Mouse (Mus musculus) MEL (cell line): ENCODE measurements around the gene Arl14. TPM values are rescaled to one million over a fixed set of nuclear protein-coding genes. Genes with fewer than 3 reads are reported as not detected.
"Not testable (repeated sequence)": the region's sequence is repeated elsewhere in the genome, so short reads cannot be mapped to it uniquely, and the experiment has no call there.

Experiments used
- DNase-seq: peaks from one replicate; pipeline ENCODE4 v3.0.0; 2011; ENCODE audit warnings: low read depth, low spot score
- H3K27ac ChIP-seq: 2 replicates; pipeline ENCODE4 v1.5.1; 2012; ENCODE audit warnings: low read depth, mild to moderate bottlenecking, control low read depth, low read length, moderate library complexity; ENCODE audit not compliant: control insufficient read depth
- H3K27me3 ChIP-seq, 2 experiments: fragments of 150-350 bp in 1 of 2; sonication (generic) in 1 of 2; 2 replicates each; pipeline ENCODE4 v1.6.1; 2012; ENCODE audit warnings: low read length in 2 of 2, mild to moderate bottlenecking in 2 of 2, improper control_type of control experiment in 1 of 2, moderate library complexity in 1 of 2; ENCODE audit not compliant: insufficient read depth in 2 of 2, control insufficient read depth in 1 of 2
- H3K36me3 ChIP-seq, 2 experiments: 2 replicates each; pipeline ENCODE4 v1.6.1; 2012 to 2014; ENCODE audit warnings: low read length in 2 of 2, improper control_type of control experiment in 1 of 2, inconsistent platforms in 1 of 2, mild to moderate bottlenecking in 1 of 2; ENCODE audit not compliant: insufficient read depth in 2 of 2, control insufficient read depth in 1 of 2
- H3K4me1 ChIP-seq, 2 experiments: fragments of 150-350 bp in 1 of 2; sonication (generic) in 1 of 2; 2 replicates each; pipeline ENCODE4 v1.6.1; 2012; ENCODE audit warnings: low read length in 2 of 2, improper control_type of control experiment in 1 of 2, mild to moderate bottlenecking in 1 of 2; ENCODE audit not compliant: insufficient read depth in 2 of 2, control insufficient read depth in 1 of 2
- H3K4me3 ChIP-seq, 2 experiments: fragments of 150-350 bp in 1 of 2; sonication (generic) in 1 of 2; 2 replicates each; pipeline ENCODE4 v1.5.1; 2012; ENCODE audit warnings: low read depth in 2 of 2, low read length in 2 of 2, mild to moderate bottlenecking in 2 of 2, moderate library complexity in 2 of 2, control low read depth in 1 of 2, improper control_type of control experiment in 1 of 2; ENCODE audit not compliant: control insufficient read depth in 1 of 2, insufficient read depth in 1 of 2
- H3K79me2 ChIP-seq: 2 replicates; pipeline ENCODE4 v1.6.1; 2012; ENCODE audit warnings: mild to moderate bottlenecking, low read length, moderate library complexity; ENCODE audit not compliant: control insufficient read depth, poor library complexity, insufficient read depth
- H3K9ac ChIP-seq: 2 replicates; pipeline ENCODE4 v1.6.1; 2012; ENCODE audit warnings: low read depth, mild to moderate bottlenecking, control low read depth, low read length, moderate library complexity; ENCODE audit not compliant: control insufficient read depth, poor library complexity, severe bottlenecking
- H3K9me3 ChIP-seq: fragments of 150-350 bp; sonication (generic); replicated peaks from 2 replicates; pipeline ENCODE4 v1.6.1; 2012; ENCODE audit warnings: mild to moderate bottlenecking, low read length, improper control_type of control experiment, moderate library complexity; ENCODE audit not compliant: insufficient read depth
- BHLHE40 ChIP-seq: IDR thresholded peaks from 2 replicates; pipeline ENCODE4 v1.6.1; 2012; ENCODE audit warnings: low read depth, mild to moderate bottlenecking, inconsistent platforms, low read length, improper control_type of control experiment, borderline replicate concordance
- CHD1 ChIP-seq: IDR thresholded peaks from 2 replicates; pipeline ENCODE4 v1.6.1; 2012; ENCODE audit warnings: low read depth, mild to moderate bottlenecking, inconsistent platforms, low read length, improper control_type of control experiment
- CTCF ChIP-seq, 3 experiments: IDR thresholded peaks in 2 of 3; conservative IDR thresholded peaks in 1 of 3; 2 replicates each; pipeline ENCODE4 v1.5.1; 2011 to 2012; ENCODE audit warnings: low read length in 3 of 3, low read depth in 2 of 3, mild to moderate bottlenecking in 2 of 3, improper control_type of control experiment in 1 of 3, inconsistent platforms in 1 of 3, mixed read lengths in 1 of 3, moderate library complexity in 1 of 3; ENCODE audit not compliant: control insufficient read depth in 1 of 3, insufficient read depth in 1 of 3, poor library complexity in 1 of 3, severe bottlenecking in 1 of 3
- E2F4 ChIP-seq: IDR thresholded peaks from 2 replicates; pipeline ENCODE4 v1.6.1; 2011; ENCODE audit warnings: low read depth, low read length, improper control_type of control experiment, borderline replicate concordance
- ETS1 ChIP-seq: IDR thresholded peaks from 2 replicates; pipeline ENCODE4 v1.6.1; 2012; ENCODE audit warnings: low read depth, mild to moderate bottlenecking, inconsistent platforms, low read length, improper control_type of control experiment, moderate library complexity
- GATA1 ChIP-seq: IDR thresholded peaks from 2 replicates; pipeline ENCODE4 v1.6.1; 2011; ENCODE audit warnings: low read depth, low read length, improper control_type of control experiment
- HCFC1 ChIP-seq: IDR thresholded peaks from 2 replicates; pipeline ENCODE4 v1.6.1; 2012; ENCODE audit warnings: low read depth, mild to moderate bottlenecking, inconsistent platforms, low read length, improper control_type of control experiment, moderate library complexity
- JUND ChIP-seq: IDR thresholded peaks from 2 replicates; pipeline ENCODE4 v1.6.1; 2011; ENCODE audit warnings: low read depth, mild to moderate bottlenecking, improper control_type of control experiment, low read length
- KAT2A ChIP-seq: conservative IDR thresholded peaks from 2 replicates; pipeline ENCODE4 v1.6.1; 2012; ENCODE audit warnings: low read depth, low read length, improper control_type of control experiment, inconsistent platforms
- MAFK ChIP-seq: IDR thresholded peaks from 2 replicates; pipeline ENCODE4 v1.6.1; 2011; ENCODE audit warnings: low read depth, mild to moderate bottlenecking, low read length, improper control_type of control experiment, borderline replicate concordance
- MEF2A ChIP-seq: IDR thresholded peaks from 2 replicates; pipeline ENCODE4 v1.6.1; 2014; ENCODE audit warnings: low read depth, mild to moderate bottlenecking, inconsistent platforms, low read length, improper control_type of control experiment; ENCODE audit not compliant: poor library complexity, insufficient replicate concordance, severe bottlenecking; ENCODE audit errors: extremely low read depth
- MXI1 ChIP-seq: IDR thresholded peaks from 2 replicates; pipeline ENCODE4 v1.6.1; 2011; ENCODE audit warnings: mild to moderate bottlenecking, low read depth, low read length, improper control_type of control experiment
- MYC ChIP-seq: IDR thresholded peaks from 2 replicates; pipeline ENCODE4 v1.6.1; 2011; ENCODE audit warnings: low read depth, mild to moderate bottlenecking, low read length, improper control_type of control experiment, moderate library complexity
- POLR2A ChIP-seq, 2 experiments: IDR thresholded peaks; 2 replicates each; pipeline ENCODE4 v1.6.1; 2011 to 2012; ENCODE audit warnings: low read length in 2 of 2, mild to moderate bottlenecking in 2 of 2, control low read depth in 1 of 2, improper control_type of control experiment in 1 of 2, low read depth in 1 of 2, moderate library complexity in 1 of 2; ENCODE audit not compliant: control insufficient read depth in 1 of 2, insufficient read depth in 1 of 2, poor library complexity in 1 of 2
- RCOR1 ChIP-seq: IDR thresholded peaks from 2 replicates; pipeline ENCODE4 v1.6.1; 2012; ENCODE audit warnings: low read depth, mild to moderate bottlenecking, inconsistent platforms, low read length, improper control_type of control experiment
- SMC3 ChIP-seq: IDR thresholded peaks from 2 replicates; pipeline ENCODE4 v1.6.1; 2011; ENCODE audit warnings: low read depth, low read length, improper control_type of control experiment
- TCF12 ChIP-seq: IDR thresholded peaks from 2 replicates; pipeline ENCODE4 v1.6.1; 2014; ENCODE audit warnings: low read depth, mild to moderate bottlenecking, inconsistent platforms, low read length, improper control_type of control experiment, moderate library complexity
- ZKSCAN1 ChIP-seq: IDR thresholded peaks from 2 replicates; pipeline ENCODE4 v1.6.1; 2012; ENCODE audit warnings: low read depth, mild to moderate bottlenecking, inconsistent platforms, low read length, improper control_type of control experiment, moderate library complexity
- ZMIZ1 ChIP-seq: IDR thresholded peaks from 2 replicates; pipeline ENCODE4 v1.6.1; 2012; ENCODE audit warnings: low read depth, mild to moderate bottlenecking, inconsistent platforms, low read length, improper control_type of control experiment, moderate library complexity
- polyA plus RNA-seq, 2 experiments: library from polyadenylated mRNA; stranded (reverse) in 1 of 2; unstranded in 1 of 2; fragments of >175 nt in 1 of 2; fragments of >200 nt in 1 of 2; gene quantifications; 2 replicates each; pipeline versions ENCODE4 v1.2.1 to v1.2.4; 2012; ENCODE audit warnings: low replicate concordance in 2 of 2, low read depth in 1 of 2; ENCODE audit not compliant: insufficient read length in 2 of 2, insufficient read depth in 1 of 2, missing spikeins in 1 of 2
- total RNA-seq: library from RNA; depleted of rRNA; stranded (reverse); fragments of 300-350 nt; gene quantifications from 2 replicates; pipeline ENCODE4 v1.2.3, GENCODE M21; 2012

The Arl14 gene
- total and polyA plus RNA-seq, 3 experiments = not detected

- H3K9ac ChIP-seq = no peak overlapping the region
- DNase-seq = no peak
- H3K27ac ChIP-seq = no peak overlapping the region
- H3K9me3 ChIP-seq = no peaks in the 10 kb centered on the region
- H3K4me3 ChIP-seq = no peak overlapping the region
- no peaks in the 10 kb centered on the region for H3K4me1 ChIP-seq
- no peaks in the 10 kb centered on the region for H3K36me3 ChIP-seq
- no peaks in the 10 kb centered on the region for H3K27me3 ChIP-seq
- TF ChIP-seq MXI1 (no peak), POLR2A (IDR thresholded peaks at IDR 0.05; ENCODE audit: control insufficient read depth in 1 of 2, insufficient read depth in 1 of 2, low read depth in 1 of 2, low read length in 2 of 2, poor library complexity in 1 of 2) (no peak), JUND (no peak), ZMIZ1 (no peak), TCF12 (no peak), CHD1 (no peak), BHLHE40 (no peak), MEF2A (no peak), CTCF (IDR thresholded peaks at IDR 0.05 in 2 of 3, conservative IDR thresholded peaks at IDR 0.05 in 1 of 3; ENCODE audit: control insufficient read depth in 1 of 3, insufficient read depth in 1 of 3, low read depth in 2 of 3, low read length in 3 of 3, poor library complexity in 1 of 3, severe bottlenecking in 1 of 3) (no peak), GATA1 (no peak), KAT2A (no peak), HCFC1 (no peak), E2F4 (no peak), MYC (no peak), SMC3 (no peak)
- H3K79me2 ChIP-seq = no peaks in the 10 kb centered on the region
Measured at GRCm38 (mm10) chr3:69231522-69232138, 9.4 kb downstream of the Arl14 start.

GRCm38 (mm10) chr3:69233552-69234189 is 11.5 kb downstream of the Arl14 start:
- H3K9me3 ChIP-seq, DNase-seq, H3K9ac ChIP-seq, H3K4me1 ChIP-seq, H3K27ac ChIP-seq, H3K36me3 ChIP-seq, H3K79me2 ChIP-seq, H3K27me3 ChIP-seq, H3K4me3 ChIP-seq: not testable (repeated sequence)

- Histone ChIP-seq H3K4me3 (no peak overlapping the region), H3K9ac (no peak overlapping the region), H3K4me1 (no peaks in the 10 kb centered on the region), H3K79me2 (no peaks in the 10 kb centered on the region), H3K27me3 (no peaks in the 10 kb centered on the region; a peak in 1 of 4 replicates), H3K27ac (no peak overlapping the region), H3K36me3 (no peaks in the 10 kb centered on the region), H3K9me3 (no peaks in the 10 kb centered on the region)
- TF ChIP-seq KAT2A = no peak
- no peak for TF ChIP-seq ETS1
- no peak for TF ChIP-seq MYC
- no peak for TF ChIP-seq MAFK
- TF ChIP-seq ZKSCAN1 = no peak
- TF ChIP-seq RCOR1 = no peak
- no peak for DNase-seq
Measured at GRCm38 (mm10) chr3:69234525-69234924, 12.3 kb downstream of the Arl14 start.
